Mouse (Mus musculus) CD4-positive helper T cell, adult 2 months (primary cell): ENCODE data around the gene Tmem102.
A peak's percentile ranks its signal among the peaks of the same experiment; 100 is the strongest.

Source experiments
- DNase-seq: peaks from one replicate; pipeline ENCODE4 v3.0.0-alpha.2; 2012; ENCODE audit warnings: low read depth, missing footprints, low spot score

The Tmem102 gene

DNA sequence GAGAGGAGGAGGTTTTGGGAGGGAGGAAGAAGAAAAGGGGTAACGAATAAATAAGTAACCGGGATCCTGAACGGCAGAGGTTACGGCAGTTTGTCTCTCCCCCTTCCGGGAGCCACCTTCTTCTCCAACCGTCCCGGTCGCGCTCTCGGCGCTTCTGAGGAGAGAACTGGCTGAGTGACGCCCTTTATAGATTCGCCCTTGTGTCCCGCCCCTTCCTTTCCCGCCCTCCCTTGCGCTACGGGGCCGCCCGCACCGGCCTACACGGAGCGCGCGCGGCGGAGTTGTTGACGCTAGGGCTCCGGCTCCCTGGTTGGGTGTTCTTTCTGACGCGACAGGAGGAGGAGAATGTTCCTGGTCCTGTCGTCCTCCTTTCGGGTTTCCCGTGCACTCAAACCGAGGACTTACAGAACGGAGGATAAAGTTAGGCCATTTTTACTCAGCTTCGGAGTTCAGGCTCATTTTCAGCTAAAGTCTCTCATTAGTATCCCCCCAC lies 46.9 kb downstream of the Tmem102 start, which contains the start of gene Polr2a:
TSS of gene Polr2a (minus strand) at position 160 of the 493 bp plus-strand sequence.
- peak; percentile 99 for DNase-seq

DNA sequence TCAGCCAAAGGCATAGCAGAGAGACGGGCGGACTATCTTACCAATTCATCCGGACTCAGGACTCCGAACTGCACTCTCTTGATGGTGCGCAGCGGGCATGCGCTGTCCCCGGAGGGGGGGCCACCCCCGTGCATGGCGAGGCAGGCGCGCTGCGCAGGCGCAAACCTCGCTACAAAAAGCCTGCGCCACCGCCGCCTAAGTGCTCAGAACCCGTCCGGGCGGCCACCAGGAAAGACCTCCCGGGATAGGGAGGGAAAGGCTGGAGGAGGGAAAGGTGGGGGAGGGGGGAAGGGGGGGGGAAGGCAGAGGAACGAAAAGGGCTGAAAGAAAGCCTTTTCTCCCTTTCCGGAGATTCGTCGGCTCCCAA lies 47.4 kb downstream of the Tmem102 start:
- DNase-seq = peak; percentile 97

DNA sequence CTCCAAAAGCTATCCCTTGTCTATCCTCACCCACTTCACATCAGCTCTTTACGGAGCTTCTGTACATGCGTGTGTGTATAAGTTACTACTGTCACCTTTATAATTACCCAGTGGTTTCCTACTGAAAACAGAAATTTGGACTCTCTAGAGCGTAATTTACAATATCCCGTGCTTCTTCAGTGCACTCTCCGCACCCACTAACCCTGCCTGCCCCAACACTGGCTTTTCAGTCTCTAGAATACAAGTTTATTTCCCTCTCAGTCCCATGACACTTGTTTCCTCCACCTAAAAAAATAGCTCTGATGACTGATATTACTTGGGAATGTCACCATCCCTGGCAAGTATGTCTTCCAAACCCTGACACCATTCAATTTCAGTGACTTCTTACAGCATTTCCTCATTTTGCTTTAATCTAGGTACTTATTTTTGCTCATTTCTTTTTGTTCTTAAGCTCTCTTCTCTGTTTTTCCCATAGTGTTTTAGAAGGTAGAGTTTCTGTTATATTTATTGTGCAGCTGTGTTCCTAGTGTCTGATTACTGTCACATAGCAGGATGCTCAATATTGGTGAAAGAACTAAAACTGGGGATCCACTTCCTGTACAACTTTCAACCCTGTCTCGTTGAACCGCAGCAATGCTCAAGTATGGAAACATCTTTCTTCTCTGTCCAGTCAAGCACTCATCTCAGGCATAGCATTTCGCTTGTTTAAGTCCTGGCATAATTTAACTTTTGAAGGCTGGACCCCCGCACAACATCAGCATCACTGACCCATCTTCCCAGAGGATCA lies 47.9 kb downstream of the Tmem102 start:
- DNase-seq = no peak

DNA sequence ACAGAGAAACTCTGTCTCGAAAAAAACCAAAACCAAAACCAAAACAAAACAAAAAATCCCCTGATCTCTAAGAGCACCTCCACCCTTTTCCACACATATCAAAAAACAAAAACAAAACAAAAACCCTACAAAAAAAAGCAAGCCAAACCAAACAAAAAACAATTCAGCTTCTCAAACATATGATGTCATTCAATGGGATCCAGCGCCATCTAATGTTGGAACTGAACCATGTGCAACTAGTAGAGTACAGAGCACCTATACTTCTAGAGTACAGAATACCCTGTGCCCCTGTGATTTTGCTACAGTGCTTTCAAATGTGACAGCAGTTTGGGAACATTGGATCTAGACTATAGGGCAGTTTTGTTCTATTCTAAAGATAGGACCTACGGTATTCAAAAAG lies 50.7 kb downstream of the Tmem102 start:
- peak; percentile 84 for DNase-seq

DNA sequence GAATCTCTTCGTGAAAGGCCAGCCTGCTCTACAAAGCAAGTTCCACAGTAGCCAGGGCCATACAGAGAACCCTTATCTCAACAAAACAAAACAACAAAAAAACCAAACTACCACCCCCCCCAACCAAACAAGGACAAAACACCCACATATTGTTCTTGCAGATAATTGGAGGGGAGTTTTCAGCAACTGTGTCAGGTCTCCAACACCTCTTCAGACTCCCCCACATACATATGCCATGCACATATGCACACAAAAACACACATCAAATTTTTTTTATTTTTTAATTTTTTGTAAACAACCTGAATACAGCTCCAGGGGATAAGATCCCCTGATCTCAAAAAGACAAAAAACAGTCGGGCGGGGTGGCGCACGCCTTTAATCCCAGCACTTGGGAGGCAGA lies 51.2 kb downstream of the Tmem102 start:
- no peak for DNase-seq
